In genomic region chr16:17922163-17922538, GRCm38 (mm10) we compare ENCODE assay signal across 8 mouse cellular contexts. TPM values are rescaled to one million over a fixed set of nuclear protein-coding genes. Genes with fewer than 3 reads are reported as not detected.
DNase-seq lines count a peak whose midpoint lies in the region; ATAC-seq and TF ChIP-seq lines count a peak whose summit lies in the region.

No protein-coding gene starts in this region.

- ATAC-seq in intestine, postnatal 0 days: peak; percentile 13

- intact Hi-C loops in heart, adult 2 months (cut with DNase I): loop anchor here (1.0 to 10.0 kb wide), 2 partner anchors 11 to 313 kb away; partner anchors contain the start of genes Ess2 and Zdhhc8

- peak overlapping the region; percentile 90 for H3K27ac ChIP-seq in heart, adult 2 months
- H3K27ac ChIP-seq in intestine, postnatal 0 days (ENCODE audit: low read depth, low read length): peak overlapping the region; percentile 80

- no peaks in the 10 kb centered on the region; the same call in 1 of the 2 replicates for H3K27me3 ChIP-seq in heart, adult 2 months (ENCODE audit: control insufficient read depth, insufficient read depth, low read length)
- H3K27me3 ChIP-seq in intestine, postnatal 0 days (replicated peaks; ENCODE audit: control insufficient read depth, insufficient read depth, low read length): peaks cover 12% of the 10 kb centered on the region
- H3K27me3 ChIP-seq in myocyte (ENCODE audit: control insufficient read depth, insufficient read depth, insufficient read length): no peaks in the 10 kb centered on the region

- TF ChIP-seq POLR2A in heart, adult 2 months (IDR thresholded peaks at IDR 0.05; ENCODE audit: insufficient read depth, low read depth, low read length): no peak
- TF ChIP-seq POLR2A in myocyte (IDR thresholded peaks at IDR 0.05; ENCODE audit: insufficient read length, low read depth): no peak

- H3K4me3 ChIP-seq in heart, adult 2 months: peak overlapping the region; percentile 80
- peak overlapping the region; percentile 63 for H3K4me3 ChIP-seq in intestine, postnatal 0 days (ENCODE audit: low read depth, low read length)
- H3K4me3 ChIP-seq in myocyte: peak overlapping the region; percentile 88

- no peaks in the 10 kb centered on the region for H3K36me3 ChIP-seq in heart, adult 2 months (ENCODE audit: control insufficient read depth, insufficient read depth, low read length)
- H3K36me3 ChIP-seq in intestine, postnatal 0 days (ENCODE audit: control insufficient read depth, insufficient read depth): peaks cover 17% of the 10 kb centered on the region; the same call in 1 of the 2 replicates
- H3K36me3 ChIP-seq in myocyte (ENCODE audit: control insufficient read depth, insufficient read depth): no peaks in the 10 kb centered on the region

- TF ChIP-seq EP300 in heart, adult 2 months (IDR thresholded peaks at IDR 0.05; ENCODE audit: insufficient read depth, low read depth, low read length): no peak

- peak overlapping the region; percentile 60 for H3ac ChIP-seq in myocyte (ENCODE audit: control insufficient read depth, insufficient read length)

- peak overlapping the region; percentile 75 for H3K4me2 ChIP-seq in intestine, postnatal 0 days (replicated peaks; ENCODE audit: low read depth)
- H3K4me2 ChIP-seq in myocyte (ENCODE audit: low read depth): peak overlapping the region; percentile 78

- peaks cover 5% of the 10 kb centered on the region for H3K4me1 ChIP-seq in heart, adult 2 months (ENCODE audit: control insufficient read depth, insufficient read depth, low read length)
- H3K4me1 ChIP-seq in intestine, postnatal 0 days (replicated peaks; ENCODE audit: control insufficient read depth, insufficient read depth, low read length): peaks cover 11% of the 10 kb centered on the region

- no peak for TF ChIP-seq CTCF in heart, adult 2 months (IDR thresholded peaks at IDR 0.05)
- TF ChIP-seq CTCF in intestine, postnatal 0 days (IDR thresholded peaks at IDR 0.05; ENCODE audit: low read depth): no peak

- peak overlapping the region; percentile 86 for H3K9ac ChIP-seq in heart, adult 2 months (ENCODE audit: low read depth, low read length)
- H3K9ac ChIP-seq in intestine, postnatal 0 days (ENCODE audit: low read depth, low read length): peak overlapping the region; percentile 74

- H3K79me2 ChIP-seq in heart, adult 2 months (replicated peaks; ENCODE audit: control insufficient read depth, insufficient read depth, low read length): no peaks in the 10 kb centered on the region
- no peaks in the 10 kb centered on the region for H3K79me2 ChIP-seq in myocyte (ENCODE audit: control insufficient read depth, insufficient read depth)

- no peak for DNase-seq in heart, adult 2 months
- no peak for DNase-seq in heart, postnatal 4 days
- peak; percentile 24 for DNase-seq in urinary bladder, postnatal 14 days (ENCODE audit: low spot score)
- DNase-seq in urinary bladder, adult 18-20 months (ENCODE audit: low spot score in 2 of 2): no peak
- no peak for DNase-seq in layer of hippocampus, postnatal 36 days
- DNase-seq in thymus, adult 18-20 months: no peak

- no peaks in the 10 kb centered on the region for H3K9me3 ChIP-seq in intestine, postnatal 0 days (ENCODE audit: control insufficient read depth)

- under 1% methylated on average over 14 of the region's 14 CpGs for WGBS in heart, adult 2 months
- under 1% methylated on average over 14 of the region's 14 CpGs for WGBS in intestine, postnatal 0 days

TF ChIP-seq in myocyte, 11 proteins besides CTCF, POLR2A, EP300 and RAD21:
- TF ChIP-seq MYOD1 (IDR thresholded peaks at IDR 0.05; ENCODE audit: control insufficient read depth in 1 of 3, insufficient read length in 2 of 3, low read depth in 2 of 3) (no peak), CEBPB (IDR thresholded peaks at IDR 0.05; ENCODE audit: insufficient read depth, poor library complexity, severe bottlenecking) (no peak), SRF (IDR thresholded peaks at IDR 0.05; ENCODE audit: control insufficient read depth, insufficient read length, low read depth) (no peak), MYOG (IDR thresholded peaks at IDR 0.05; ENCODE audit: control insufficient read depth in 1 of 3, insufficient read depth in 1 of 3, insufficient read length in 2 of 3, low read depth in 2 of 3) (no peak)
TF ChIP-seq in myocyte: peak in this region for 0.

RNA-seq across cellular contexts. Expression of gene Slc25a1, which starts 5.9 kb away (rescaled TPM):
- total RNA-seq in heart, adult 2 months (2021): 1 to 10 TPM; 6.8 to 7.3 TPM
- 32.3 and 65.5 TPM in 2 replicates for polyA plus RNA-seq in heart, adult 2 months (2012; rRNA removed)
- total RNA-seq in heart, postnatal 4 days (2021): 10 to 100 TPM; 14.3 to 16.3 TPM
- polyA plus RNA-seq in intestine, postnatal 0 days (2015; fragmentation: Nextera tagmentation; extraction: Ambion mirVana): 236 and 245 TPM in 2 replicates
- 72.5 TPM for polyA plus RNA-seq in myocyte (2012; fragmentation: generic; extraction: Trizol)
- 10 to 100 TPM; 37.1 to 39.9 TPM for total RNA-seq in layer of hippocampus, postnatal 36 days (2021)

RNA-seq across cellular contexts. Expression of gene Gsc2, which starts 7.3 kb away (rescaled TPM):
- not detected for total RNA-seq in heart, adult 2 months (2021)
- polyA plus RNA-seq in heart, adult 2 months (2012; rRNA removed): not detected in 2 replicates
- total RNA-seq in heart, postnatal 4 days (2021): not detected
- polyA plus RNA-seq in intestine, postnatal 0 days (2015; fragmentation: Nextera tagmentation; extraction: Ambion mirVana): not detected in 2 replicates
- not detected for polyA plus RNA-seq in myocyte (2012; fragmentation: generic; extraction: Trizol)
- total RNA-seq in layer of hippocampus, postnatal 36 days (2021): not detected

RNA-seq across cellular contexts. Expression of gene Ess2, which starts 11.0 kb away (rescaled TPM):
- 1 to 10 TPM; 8.0 to 8.3 TPM for total RNA-seq in heart, adult 2 months (2021)
- 11.4 and 12.6 TPM in 2 replicates for polyA plus RNA-seq in heart, adult 2 months (2012; rRNA removed)
- total RNA-seq in heart, postnatal 4 days (2021): 10 to 100 TPM; 18.3 to 18.8 TPM
- polyA plus RNA-seq in intestine, postnatal 0 days (2015; fragmentation: Nextera tagmentation; extraction: Ambion mirVana): 12.2 and 12.5 TPM in 2 replicates
- 17.4 TPM for polyA plus RNA-seq in myocyte (2012; fragmentation: generic; extraction: Trizol)
- total RNA-seq in layer of hippocampus, postnatal 36 days (2021): 10 to 100 TPM; 28.1 to 28.5 TPM

RNA-seq across cellular contexts. Expression of gene Tssk2, which starts 23.7 kb away (rescaled TPM):
- total RNA-seq in heart, adult 2 months (2021): not detected
- polyA plus RNA-seq in heart, adult 2 months (2012; rRNA removed): 0.33 and 0.44 TPM in 2 replicates
- not detected for total RNA-seq in heart, postnatal 4 days (2021)
- polyA plus RNA-seq in intestine, postnatal 0 days (2015; fragmentation: Nextera tagmentation; extraction: Ambion mirVana): not detected in 2 replicates
- 0.07 TPM for polyA plus RNA-seq in myocyte (2012; fragmentation: generic; extraction: Trizol)
- total RNA-seq in layer of hippocampus, postnatal 36 days (2021): not detected

RNA-seq across cellular contexts. Expression of gene Dgcr2, which starts 23.8 kb away (rescaled TPM):
- total RNA-seq in heart, adult 2 months (2021): 10 to 100 TPM; 46.5 to 55.7 TPM
- polyA plus RNA-seq in heart, adult 2 months (2012; rRNA removed): 64.3 and 77.9 TPM in 2 replicates
- 10 to 100 TPM; 53.5 to 54.8 TPM for total RNA-seq in heart, postnatal 4 days (2021)
- 35.0 and 35.3 TPM in 2 replicates for polyA plus RNA-seq in intestine, postnatal 0 days (2015; fragmentation: Nextera tagmentation; extraction: Ambion mirVana)
- 42.8 TPM for polyA plus RNA-seq in myocyte (2012; fragmentation: generic; extraction: Trizol)
- total RNA-seq in layer of hippocampus, postnatal 36 days (2021): 100 to 1,000 TPM; 106 to 110 TPM
